In the genomic region with DNA sequence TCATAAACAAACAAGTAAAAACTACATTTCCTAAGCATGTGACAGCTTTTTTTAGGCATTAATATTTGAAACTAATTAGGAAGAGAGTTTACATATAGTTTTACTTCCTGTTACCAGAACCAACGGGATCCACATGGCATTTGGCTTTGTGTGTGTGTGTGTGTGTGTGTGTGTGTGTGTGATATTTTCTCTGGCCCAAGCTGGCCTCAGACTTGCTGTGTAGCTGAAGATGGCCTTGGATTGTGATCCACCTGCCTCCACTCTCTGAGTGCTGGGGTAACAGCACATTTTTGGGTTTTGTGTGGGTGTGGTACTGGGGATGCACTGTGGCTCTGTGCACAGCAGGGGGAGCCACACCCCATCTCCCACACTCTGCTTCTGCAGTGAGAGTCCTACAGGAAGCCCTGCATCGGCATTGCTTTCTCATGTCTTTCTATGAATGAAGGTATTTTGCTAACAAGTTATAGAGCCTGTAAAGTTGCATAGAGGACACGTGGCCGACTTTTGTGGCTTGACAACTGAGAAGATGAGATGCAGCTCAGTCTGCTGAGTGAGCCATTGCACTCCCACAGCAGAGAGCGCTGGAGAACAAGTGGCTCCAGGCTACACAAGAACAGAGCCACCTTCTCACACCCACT, we compare ENCODE assay signal across 8 mouse cellular contexts. TPM values are rescaled to one million over a fixed set of nuclear protein-coding genes. Genes with fewer than 3 reads are reported as not detected.
DNase-seq lines count a peak whose midpoint lies in the region; ATAC-seq and TF ChIP-seq lines count a peak whose summit lies in the region.

No protein-coding gene starts in this region.

- no peaks in the 10 kb centered on the region for H3K9me3 ChIP-seq in MEL (replicated peaks; ENCODE audit: insufficient read depth, low read length)

- H3K4me1 ChIP-seq in MEL (ENCODE audit: control insufficient read depth in 1 of 2, insufficient read depth in 2 of 2, low read length in 2 of 2) = no peaks in the 10 kb centered on the region
- H3K4me1 ChIP-seq in bone marrow macrophage, adult 2 months (ENCODE audit: control insufficient read depth, insufficient read depth, low read length) = peaks cover 4% of the 10 kb centered on the region

- H3K36me3 ChIP-seq in MEL (ENCODE audit: control insufficient read depth in 1 of 2, insufficient read depth in 2 of 2, low read length in 2 of 2) = no peaks in the 10 kb centered on the region

- no peak overlapping the region for H3K27ac ChIP-seq in MEL (ENCODE audit: control insufficient read depth, low read depth, low read length)
- H3K27ac ChIP-seq in bone marrow macrophage, adult 2 months (ENCODE audit: insufficient read depth, low read depth, low read length) = peak overlapping the region; percentile 34; the same call in 1 of the 2 replicates

- no peak for TF ChIP-seq POLR2A in MEL (IDR thresholded peaks at IDR 0.05; ENCODE audit: control insufficient read depth in 1 of 2, insufficient read depth in 1 of 2, low read depth in 1 of 2, low read length in 2 of 2, poor library complexity in 1 of 2)
- no peak for TF ChIP-seq POLR2A in bone marrow macrophage, adult 2 months (IDR thresholded peaks at IDR 0.05; ENCODE audit: borderline replicate concordance, low read depth, low read length)

- peak; percentile 88 to 94 (median 88) for TF ChIP-seq CTCF in MEL (IDR thresholded peaks at IDR 0.05 in 2 of 3, conservative IDR thresholded peaks at IDR 0.05 in 1 of 3; ENCODE audit: control insufficient read depth in 1 of 3, insufficient read depth in 1 of 3, low read depth in 2 of 3, low read length in 3 of 3, poor library complexity in 1 of 3, severe bottlenecking in 1 of 3)
- peak; percentile 68 for TF ChIP-seq CTCF in bone marrow macrophage, adult 2 months (IDR thresholded peaks at IDR 0.05; ENCODE audit: low read depth, low read length)

- H3K4me3 ChIP-seq in MEL (ENCODE audit: control insufficient read depth in 1 of 2, insufficient read depth in 1 of 2, low read depth in 2 of 2, low read length in 2 of 2) = no peak overlapping the region
- no peak overlapping the region for H3K4me3 ChIP-seq in bone marrow macrophage, adult 2 months (ENCODE audit: insufficient read depth, low read length)

- peak; percentile 77; the same call in 1 of the 2 replicates for ATAC-seq in erythroblast, adult 5-6 weeks (replicated peaks; ENCODE audit: low FRiP score, poor library complexity, severe bottlenecking)
- peak; percentile 89 to 94 for ATAC-seq in hematopoietic stem cell, adult 5-6 weeks (replicated peaks in 1 of 2; ENCODE audit: insufficient read depth in 1 of 2, low FRiP score in 2 of 2, low TSS enrichment in 1 of 2, low read depth in 1 of 2, poor library complexity in 2 of 2, severe bottlenecking in 2 of 2)
- ATAC-seq in erythroid progenitor cell, adult 5-6 weeks (replicated peaks; ENCODE audit: low FRiP score, poor library complexity, severe bottlenecking) = no peak

- no peaks in the 10 kb centered on the region for H3K27me3 ChIP-seq in MEL (ENCODE audit: control insufficient read depth in 1 of 2, insufficient read depth in 2 of 2, low read length in 2 of 2)

- TF ChIP-seq EP300 in MEL (IDR thresholded peaks at IDR 0.05; ENCODE audit: low read depth in 1 of 2, low read length in 2 of 2) = no peak

- H3K9ac ChIP-seq in MEL (ENCODE audit: control insufficient read depth, low read depth, low read length, poor library complexity, severe bottlenecking) = no peak overlapping the region

- peak; percentile 85 for TF ChIP-seq RAD21 in MEL (IDR thresholded peaks at IDR 0.05; ENCODE audit: low read depth, low read length)

- peak; percentile 72 for DNase-seq in MEL (ENCODE audit: low read depth, low spot score)
- DNase-seq in layer of hippocampus, postnatal 10 days (ENCODE audit: low spot score in 2 of 2) = peak; percentile 69 to 80
- DNase-seq in lung, postnatal 4 days = peak; percentile 63 to 74
- DNase-seq in right cerebral cortex, adult 18-20 months = peak; percentile 78

- H3K79me2 ChIP-seq in MEL (ENCODE audit: control insufficient read depth, insufficient read depth, low read length, poor library complexity) = no peaks in the 10 kb centered on the region

TF ChIP-seq in MEL, 35 proteins besides CTCF, POLR2A, EP300 and RAD21:
- no peak for TF ChIP-seq CHD1 (IDR thresholded peaks at IDR 0.05; ENCODE audit: low read depth, low read length)
- TF ChIP-seq NELFE (IDR thresholded peaks at IDR 0.05; ENCODE audit: low read depth, low read length) = no peak
- peak; percentile 41; the same call in 1 of the 2 replicates for TF ChIP-seq MAX (IDR thresholded peaks at IDR 0.05; ENCODE audit: low read length)
- peak; percentile 78; the same call in 1 of the 2 replicates for TF ChIP-seq MYC (IDR thresholded peaks at IDR 0.05; ENCODE audit: low read depth, low read length)
- TF ChIP-seq ZC3H11A (IDR thresholded peaks at IDR 0.05; ENCODE audit: low read depth, low read length) = peak; percentile 67
- TF ChIP-seq MYB (IDR thresholded peaks at IDR 0.05; ENCODE audit: low read depth, low read length) = no peak
- peak; percentile 92 for TF ChIP-seq SMC3 (IDR thresholded peaks at IDR 0.05; ENCODE audit: low read depth, low read length)

RNA-seq across cellular contexts. Expression of a gene that starts 43.3 kb away (rescaled TPM):
- total RNA-seq in MEL (2012; rRNA removed) = 0.36 and 0.42 TPM in 2 replicates
- polyA plus RNA-seq in MEL (2012; ENCODE audit: insufficient read depth in 1 of 2, insufficient read length in 2 of 2, low read depth in 1 of 2, low replicate concordance in 2 of 2, missing spikeins in 1 of 2) = under 1 TPM in 1 of 2 experiments, not detected in 1; 0.71 TPM
- polyA plus RNA-seq in bone marrow macrophage, adult 2 months (2012; ENCODE audit: insufficient read depth, insufficient read length, missing spikeins) = 0.25 and 0.45 TPM in 2 replicates
- not detected in 2 replicates for total RNA-seq in erythroblast, adult 5-6 weeks (2015; ENCODE audit: low replicate concordance)
- 0.42 and 1.0 TPM in 2 replicates for total RNA-seq in erythroblast, adult 5-6 weeks (2017; ENCODE audit: low replicate concordance)
- total RNA-seq in hematopoietic stem cell, adult 5-6 weeks (2017) = 0.75 TPM in 1 of 2 replicates, not detected in the other
- 10 to 100 TPM; 14.3 to 14.6 TPM for total RNA-seq in layer of hippocampus, postnatal 10 days (2021)
- total RNA-seq in erythroid progenitor cell, adult 5-6 weeks (2015; ENCODE audit: low replicate concordance) = 2.2 TPM in 1 of 2 replicates, not detected in the other
- total RNA-seq in erythroid progenitor cell, adult 5-6 weeks (2017; ENCODE audit: low replicate concordance) = not detected in 2 replicates
